Mouse (Mus musculus): ENCODE measurements around the gene Prss47. TPM values are rescaled to one million over a fixed set of nuclear protein-coding genes. Genes with fewer than 3 reads are reported as not detected.

The Prss47 gene
- not detected in 2 replicates for polyA plus RNA-seq (2015; fragmentation: Nextera tagmentation; extraction: Ambion mirVana)

GRCm38 (mm10) chr13:65052660-65053059, at the start of gene Prss47:
Prss47 (minus strand) TSS chr13:65052760.
- ATAC-seq (ENCODE audit: low FRiP score, low read depth), result no peak
- Histone ChIP-seq H3K4me2 (replicated peaks) (no peak within 1 kb of the TSS), H3K27me3 (no peaks in the 10 kb centered on the region), H3K9me3 (0 out of 2 replicates have a peak, but pooled peaks cover 6% of the 10 kb centered on the region), H3K4me1 (no peaks in the 10 kb centered on the region), H3K36me3 (no peaks in the 10 kb centered on the region), H3K9ac (no peak within 1 kb of the TSS), H3K4me3 (no peak within 1 kb of the TSS), H3K27ac (no peak within 1 kb of the TSS)
- WGBS, result 89% methylated on average over 9 of the region's 9 CpGs

- peaks cover 22% of the 10 kb centered on the region for H3K9me3 ChIP-seq
- peaks cover 28% of the 10 kb centered on the region for H3K36me3 ChIP-seq
- no peak overlapping the region for H3K4me3 ChIP-seq
- H3K9ac ChIP-seq, result no peak overlapping the region
- H3K27me3 ChIP-seq, result no peaks in the 10 kb centered on the region
- WGBS, result 90% methylated on average over 3 of the region's 3 CpGs
- no peak overlapping the region for H3K27ac ChIP-seq
- ATAC-seq (ENCODE audit: low FRiP score, low read depth), result no peak
- H3K4me1 ChIP-seq, result no peaks in the 10 kb centered on the region
- H3K4me2 ChIP-seq (replicated peaks), result no peak overlapping the region
Measured at GRCm38 (mm10) chr13:65101232-65101631, 48.7 kb upstream of the Prss47 start.

GRCm38 (mm10) chr13:65100678-65101077, 48.1 kb upstream of the Prss47 start:
- H3K4me3 ChIP-seq, result no peak overlapping the region
- 89% methylated on average over 9 of the region's 9 CpGs for WGBS
- no peak overlapping the region for H3K27ac ChIP-seq
- peaks cover 30% of the 10 kb centered on the region for H3K36me3 ChIP-seq
- H3K9ac ChIP-seq, result no peak overlapping the region
- H3K9me3 ChIP-seq, result peaks cover 18% of the 10 kb centered on the region
- no peaks in the 10 kb centered on the region for H3K4me1 ChIP-seq
- no peaks in the 10 kb centered on the region for H3K27me3 ChIP-seq
- no peak for ATAC-seq (ENCODE audit: low FRiP score, low read depth)
- H3K4me2 ChIP-seq (replicated peaks), result no peak overlapping the region

- no peaks in the 10 kb centered on the region for H3K27me3 ChIP-seq
- H3K4me3 ChIP-seq, result no peak overlapping the region
- H3K27ac ChIP-seq, result no peak overlapping the region
- H3K36me3 ChIP-seq, result peaks cover 33% of the 10 kb centered on the region
- no peak overlapping the region for H3K4me2 ChIP-seq (replicated peaks)
- no peak overlapping the region for H3K9ac ChIP-seq
- no peak for ATAC-seq (ENCODE audit: low FRiP score, low read depth)
- H3K4me1 ChIP-seq, result no peaks in the 10 kb centered on the region
- H3K9me3 ChIP-seq, result peaks cover 7% of the 10 kb centered on the region; the same call in 1 of the 2 replicates
Measured at GRCm38 (mm10) chr13:65097018-65097417, 44.5 kb upstream of the Prss47 start.

GRCm38 (mm10) chr13:65095923-65096322, 43.4 kb upstream of the Prss47 start:
- Histone ChIP-seq H3K36me3 (peaks cover 37% of the 10 kb centered on the region), H3K27ac (no peak overlapping the region), H3K9ac (no peak overlapping the region), H3K27me3 (no peaks in the 10 kb centered on the region), H3K4me1 (no peaks in the 10 kb centered on the region), H3K9me3 (no peaks in the 10 kb centered on the region; the same call in 1 of the 2 replicates), H3K4me3 (no peak overlapping the region), H3K4me2 (replicated peaks) (no peak overlapping the region)
- ATAC-seq (ENCODE audit: low FRiP score, low read depth), result no peak
- WGBS, result 95% methylated on average over 4 of the region's 4 CpGs

DNA sequence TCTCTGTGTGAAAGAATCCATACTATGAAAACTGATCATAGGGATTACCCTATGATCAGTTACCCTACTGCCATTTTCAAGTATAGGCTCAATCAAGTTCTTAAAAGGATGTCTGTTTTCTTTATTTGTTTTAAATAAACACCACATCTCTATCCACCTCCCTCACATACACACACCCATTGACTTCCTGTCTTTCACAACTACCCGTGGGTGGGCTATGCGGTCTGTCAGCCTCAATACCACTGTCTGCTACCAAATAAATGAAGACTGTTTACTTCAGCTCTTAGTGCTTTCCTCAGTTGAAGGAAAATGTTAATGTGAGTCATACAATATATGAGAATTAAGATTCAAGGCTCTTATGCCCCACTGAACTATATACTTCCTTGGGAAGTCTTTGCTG, 17.4 kb upstream of the Prss47 start:
- Histone ChIP-seq H3K27me3 (no peaks in the 10 kb centered on the region), H3K9me3 (no peaks in the 10 kb centered on the region), H3K27ac (no peak overlapping the region), H3K9ac (no peak overlapping the region), H3K4me2 (replicated peaks) (no peak overlapping the region), H3K4me3 (no peak overlapping the region), H3K36me3 (peaks cover 34% of the 10 kb centered on the region), H3K4me1 (no peaks in the 10 kb centered on the region)
- 91% methylated on average over 2 of the region's 2 CpGs for WGBS
- no peak for ATAC-seq (ENCODE audit: low FRiP score, low read depth)

GRCm38 (mm10) chr13:65035057-65035456, 17.5 kb downstream of the Prss47 start:
- Histone ChIP-seq H3K27me3 (no peaks in the 10 kb centered on the region), H3K27ac (no peak overlapping the region), H3K9ac (no peak overlapping the region), H3K4me1 (no peaks in the 10 kb centered on the region), H3K36me3 (no peaks in the 10 kb centered on the region), H3K4me2 (replicated peaks) (no peak overlapping the region), H3K9me3 (no peaks in the 10 kb centered on the region), H3K4me3 (no peak overlapping the region)
- WGBS, result 55% methylated on average over 4 of the region's 4 CpGs
- ATAC-seq (ENCODE audit: low FRiP score, low read depth), result no peak

DNA sequence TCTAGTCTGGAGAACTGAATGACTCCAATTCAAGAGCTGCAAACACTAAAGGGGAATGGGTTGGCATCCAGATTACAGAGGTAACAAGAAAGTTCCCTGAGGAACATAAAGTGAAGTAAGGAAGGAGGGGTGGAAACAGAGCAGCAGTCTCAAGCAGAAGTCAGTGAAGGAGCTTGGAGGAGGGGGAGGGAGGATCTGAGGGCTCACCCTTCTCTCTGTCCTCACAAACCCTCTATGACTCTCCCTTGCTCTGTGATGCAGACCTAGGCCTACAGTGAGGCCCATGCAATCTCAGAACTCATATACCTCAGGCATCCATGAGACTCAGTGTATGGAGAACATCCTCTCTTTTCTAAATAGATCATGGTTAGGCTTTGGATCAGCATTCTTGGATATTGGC, 19.8 kb downstream of the Prss47 start, which contains the start of gene Spata31d1c:
Gene Spata31d1c (plus strand): TSS at position 301 of the 400 bp plus-strand sequence.
- no peaks in the 10 kb centered on the region for H3K27me3 ChIP-seq
- no peak within 1 kb of the TSS for H3K4me2 ChIP-seq (replicated peaks)
- no peak within 1 kb of the TSS for H3K9ac ChIP-seq
- no peak within 1 kb of the TSS for H3K27ac ChIP-seq
- no peaks in the 10 kb centered on the region for H3K36me3 ChIP-seq
- no peaks in the 10 kb centered on the region for H3K9me3 ChIP-seq
- no peaks in the 10 kb centered on the region for H3K4me1 ChIP-seq
- no peak within 1 kb of the TSS for H3K4me3 ChIP-seq
- no peak for ATAC-seq (ENCODE audit: low FRiP score, low read depth)

DNA sequence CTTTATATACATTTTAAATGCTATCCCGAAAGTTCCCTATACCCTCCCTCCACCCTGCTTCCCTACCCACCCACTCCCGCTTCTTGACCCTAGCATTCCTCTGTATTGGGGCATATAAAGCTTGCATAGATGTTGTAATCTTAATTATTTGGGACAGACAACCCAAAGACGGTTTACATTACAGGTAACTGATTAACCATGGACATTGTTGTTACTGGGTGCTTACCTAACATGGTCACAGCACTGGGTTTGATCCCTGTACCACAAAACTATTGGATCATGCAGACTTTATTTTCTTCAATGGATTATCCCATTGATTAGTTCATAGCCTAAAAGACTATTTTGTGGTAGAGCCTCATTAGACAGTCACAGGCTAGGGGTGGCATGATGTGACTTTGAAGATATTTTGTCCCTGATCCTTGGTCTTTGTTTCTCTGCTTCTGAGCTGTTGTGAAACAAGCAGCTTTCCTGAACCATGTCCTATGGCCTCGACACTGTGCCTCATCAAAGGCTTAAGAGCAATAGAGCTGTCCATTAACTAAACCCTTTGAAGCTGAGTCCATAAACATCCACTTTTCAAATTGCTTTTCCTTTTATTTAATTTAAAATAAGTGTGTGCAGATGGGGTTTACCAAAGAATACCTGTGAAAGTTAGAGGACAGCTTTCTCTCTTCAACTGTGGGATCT, 41.4 kb downstream of the Prss47 start:
- 58% methylated on average over 4 of the region's 4 CpGs for WGBS
- no peak for ATAC-seq (ENCODE audit: low FRiP score, low read depth)
- H3K4me3 ChIP-seq, result no peak overlapping the region

DNA sequence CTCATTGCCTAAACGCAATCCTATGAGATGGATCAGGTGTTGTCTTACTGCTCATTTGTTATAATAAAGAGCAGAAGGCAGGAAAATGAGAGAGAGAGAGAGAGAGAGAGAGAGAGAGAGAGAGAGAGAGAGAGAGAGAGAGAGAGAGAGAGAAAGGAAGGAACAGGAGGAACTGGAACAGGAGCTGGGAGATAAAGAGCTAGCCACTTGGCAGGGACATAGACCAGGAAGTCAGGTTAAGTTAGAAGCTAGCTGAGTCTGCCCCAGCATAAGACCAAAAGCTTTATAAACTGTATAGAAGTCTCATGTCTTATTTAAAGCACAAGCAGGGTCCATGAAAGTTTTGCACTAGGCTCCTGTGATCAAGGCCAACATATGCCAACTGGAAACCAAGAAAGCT, 44.6 kb downstream of the Prss47 start:
- no peak for ATAC-seq (ENCODE audit: low FRiP score, low read depth)
- Histone ChIP-seq H3K4me3 (no peak overlapping the region), H3K27ac (no peak overlapping the region), H3K4me1 (no peaks in the 10 kb centered on the region), H3K27me3 (no peaks in the 10 kb centered on the region), H3K9ac (no peak overlapping the region), H3K4me2 (replicated peaks) (no peak overlapping the region), H3K36me3 (no peaks in the 10 kb centered on the region), H3K9me3 (no peaks in the 10 kb centered on the region)
- 68% methylated on average over 1 of the region's 1 CpGs for WGBS

More for the DNA sequence above, 41.4 kb downstream of the Prss47 start:
- Histone ChIP-seq H3K36me3 (no peaks in the 10 kb centered on the region), H3K9me3 (no peaks in the 10 kb centered on the region), H3K4me1 (no peaks in the 10 kb centered on the region), H3K9ac (no peak overlapping the region), H3K4me2 (replicated peaks) (no peak overlapping the region), H3K27ac (no peak overlapping the region), H3K27me3 (no peaks in the 10 kb centered on the region)

GRCm38 (mm10) chr13:65006760-65007159, 45.8 kb downstream of the Prss47 start:
- Histone ChIP-seq H3K9ac (no peak overlapping the region), H3K27ac (no peak overlapping the region), H3K36me3 (no peaks in the 10 kb centered on the region), H3K4me1 (no peaks in the 10 kb centered on the region), H3K4me3 (no peak overlapping the region), H3K27me3 (no peaks in the 10 kb centered on the region), H3K4me2 (replicated peaks) (no peak overlapping the region), H3K9me3 (no peaks in the 10 kb centered on the region)
- no peak for ATAC-seq (ENCODE audit: low FRiP score, low read depth)
- WGBS, result 74% methylated on average over 1 of the region's 1 CpGs

DNA sequence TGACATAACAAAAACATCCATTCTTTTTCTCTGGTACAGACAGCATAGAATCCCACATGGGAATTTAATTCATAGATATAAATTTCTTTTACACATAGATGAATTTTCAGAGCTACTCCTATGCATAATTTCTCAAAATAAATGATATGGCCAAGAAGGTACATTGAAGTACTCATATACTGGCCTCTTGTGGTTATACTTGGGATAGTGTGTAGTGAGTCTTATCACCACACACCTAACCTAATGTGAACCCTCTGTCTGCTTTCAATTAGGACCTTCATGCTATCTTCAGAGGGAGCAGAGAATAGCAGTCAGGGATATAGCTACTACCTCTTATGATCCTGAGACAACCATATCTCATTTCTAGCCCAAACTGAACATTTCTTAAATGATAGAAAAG, 47.1 kb downstream of the Prss47 start:
- no peaks in the 10 kb centered on the region for H3K9me3 ChIP-seq
- H3K4me2 ChIP-seq (replicated peaks), result no peak overlapping the region
- H3K4me1 ChIP-seq, result no peaks in the 10 kb centered on the region
- no peaks in the 10 kb centered on the region for H3K27me3 ChIP-seq
- H3K27ac ChIP-seq, result no peak overlapping the region
- no peak overlapping the region for H3K4me3 ChIP-seq
- ATAC-seq (ENCODE audit: low FRiP score, low read depth), result no peak
- no peaks in the 10 kb centered on the region for H3K36me3 ChIP-seq
- H3K9ac ChIP-seq, result no peak overlapping the region
